Mouse (Mus musculus): ENCODE results near the gene Tbr1. TPM values are rescaled to one million over a fixed set of nuclear protein-coding genes. Genes with fewer than 3 reads are reported as not detected.

The Tbr1 gene
- polyA plus RNA-seq, 1 experiment from 2014 or later, result 0.19 TPM

- no peak for ATAC-seq (ENCODE audit: insufficient number of reproducible peaks, insufficient read depth, low FRiP score, low TSS enrichment, low read depth)
- Histone ChIP-seq H3K4me2 (peak overlapping the region; percentile 91), H3K27me3 (peaks cover 62% of the 10 kb centered on the region), H3K36me3 (no peaks in the 10 kb centered on the region), H3K9ac (replicated peaks) (peak overlapping the region; percentile 74; the same call in 1 of the 2 replicates), H3K4me3 (replicated peaks) (peak overlapping the region; percentile 55), H3K27ac (no peak overlapping the region), H3K9me3 (no peaks in the 10 kb centered on the region), H3K4me1 (replicated peaks) (peaks cover 7% of the 10 kb centered on the region; the same call in 1 of the 2 replicates)
- 1% methylated on average over 12 of the region's 12 CpGs for WGBS
Measured at GRCm38 (mm10) chr2:61812536-61812935, 9.8 kb downstream of the Tbr1 start.

GRCm38 (mm10) chr2:61813106-61813505 is 10.4 kb downstream of the Tbr1 start:
- no peaks in the 10 kb centered on the region for H3K9me3 ChIP-seq
- no peak overlapping the region for H3K27ac ChIP-seq
- ATAC-seq (ENCODE audit: insufficient number of reproducible peaks, insufficient read depth, low FRiP score, low TSS enrichment, low read depth), result no peak
- WGBS, result 6% methylated on average over 6 of the region's 6 CpGs
- H3K36me3 ChIP-seq, result no peaks in the 10 kb centered on the region
- H3K4me1 ChIP-seq (replicated peaks), result peaks cover 7% of the 10 kb centered on the region; the same call in 1 of the 2 replicates
- H3K9ac ChIP-seq (replicated peaks), result no peak overlapping the region
- no peak overlapping the region for H3K4me2 ChIP-seq
- no peak overlapping the region for H3K4me3 ChIP-seq (replicated peaks)
- peaks cover 61% of the 10 kb centered on the region for H3K27me3 ChIP-seq

- H3K27me3 ChIP-seq, result peaks cover 61% of the 10 kb centered on the region
- no peaks in the 10 kb centered on the region for H3K36me3 ChIP-seq
- ATAC-seq (ENCODE audit: insufficient number of reproducible peaks, insufficient read depth, low FRiP score, low TSS enrichment, low read depth), result no peak
- no peaks in the 10 kb centered on the region for H3K9me3 ChIP-seq
- 16% methylated on average over 1 of the region's 1 CpGs for WGBS
- H3K9ac ChIP-seq (replicated peaks), result no peak overlapping the region
- peaks cover 7% of the 10 kb centered on the region; the same call in 1 of the 2 replicates for H3K4me1 ChIP-seq (replicated peaks)
- no peak overlapping the region for H3K4me2 ChIP-seq
- H3K4me3 ChIP-seq (replicated peaks), result no peak overlapping the region
- H3K27ac ChIP-seq, result no peak overlapping the region
Measured at GRCm38 (mm10) chr2:61813521-61813920, 10.8 kb downstream of the Tbr1 start.

- Histone ChIP-seq H3K4me3 (replicated peaks) (peak overlapping the region; percentile 43), H3K9ac (replicated peaks) (peak overlapping the region; percentile 72), H3K36me3 (no peaks in the 10 kb centered on the region), H3K9me3 (no peaks in the 10 kb centered on the region), H3K27ac (peak overlapping the region; percentile 76; the same call in 1 of the 2 replicates), H3K4me1 (replicated peaks) (peaks cover 7% of the 10 kb centered on the region; the same call in 1 of the 2 replicates), H3K4me2 (peak overlapping the region; percentile 72), H3K27me3 (peaks cover 49% of the 10 kb centered on the region)
- ATAC-seq (ENCODE audit: insufficient number of reproducible peaks, insufficient read depth, low FRiP score, low TSS enrichment, low read depth), result peak; percentile 66
- WGBS, result 1% methylated on average over 39 of the region's 50 CpGs
Measured at GRCm38 (mm10) chr2:61814548-61815473, 12.1 kb downstream of the Tbr1 start.

- Histone ChIP-seq H3K4me3 (replicated peaks) (peak overlapping the region; percentile 43), H3K9me3 (no peaks in the 10 kb centered on the region), H3K4me1 (replicated peaks) (peaks cover 7% of the 10 kb centered on the region; the same call in 1 of the 2 replicates), H3K4me2 (peak overlapping the region; percentile 72), H3K36me3 (no peaks in the 10 kb centered on the region), H3K27ac (peak overlapping the region; percentile 76), H3K27me3 (peaks cover 40% of the 10 kb centered on the region), H3K9ac (replicated peaks) (peak overlapping the region; percentile 72)
- peak; percentile 67 for ATAC-seq (ENCODE audit: insufficient number of reproducible peaks, insufficient read depth, low FRiP score, low TSS enrichment, low read depth)
- 6% methylated on average over 65 of the region's 66 CpGs for WGBS
Measured at GRCm38 (mm10) chr2:61815583-61816313, 13.0 kb downstream of the Tbr1 start.

GRCm38 (mm10) chr2:61818197-61818596 is 15.5 kb downstream of the Tbr1 start:
- Histone ChIP-seq H3K4me1 (replicated peaks) (0 out of 2 replicates have a peak, but pooled peaks cover 3% of the 10 kb centered on the region), H3K36me3 (no peaks in the 10 kb centered on the region), H3K9me3 (no peaks in the 10 kb centered on the region), H3K27ac (no peak overlapping the region), H3K4me3 (replicated peaks) (no peak overlapping the region), H3K4me2 (no peak overlapping the region), H3K9ac (replicated peaks) (no peak overlapping the region), H3K27me3 (peaks cover 17% of the 10 kb centered on the region)
- WGBS, result 82% methylated on average over 1 of the region's 1 CpGs
- no peak for ATAC-seq (ENCODE audit: insufficient number of reproducible peaks, insufficient read depth, low FRiP score, low TSS enrichment, low read depth)

- 71% methylated on average over 4 of the region's 4 CpGs for WGBS
- Histone ChIP-seq H3K4me3 (replicated peaks) (no peak overlapping the region), H3K4me2 (no peak overlapping the region), H3K4me1 (replicated peaks) (0 out of 2 replicates have a peak, but pooled peaks cover 3% of the 10 kb centered on the region), H3K27me3 (peaks cover 10% of the 10 kb centered on the region), H3K9me3 (no peaks in the 10 kb centered on the region), H3K9ac (replicated peaks) (no peak overlapping the region), H3K36me3 (no peaks in the 10 kb centered on the region), H3K27ac (no peak overlapping the region)
- ATAC-seq (ENCODE audit: insufficient number of reproducible peaks, insufficient read depth, low FRiP score, low TSS enrichment, low read depth), result no peak
Measured at GRCm38 (mm10) chr2:61820203-61820602, 17.5 kb downstream of the Tbr1 start.

- Histone ChIP-seq H3K27ac (no peak overlapping the region), H3K27me3 (peaks cover 3% of the 10 kb centered on the region), H3K4me3 (replicated peaks) (no peak overlapping the region), H3K9ac (replicated peaks) (no peak overlapping the region), H3K4me1 (replicated peaks) (no peaks in the 10 kb centered on the region), H3K4me2 (no peak overlapping the region), H3K36me3 (no peaks in the 10 kb centered on the region), H3K9me3 (no peaks in the 10 kb centered on the region)
- no peak for ATAC-seq (ENCODE audit: insufficient number of reproducible peaks, insufficient read depth, low FRiP score, low TSS enrichment, low read depth)
- 83% methylated on average over 1 of the region's 1 CpGs for WGBS
Measured at GRCm38 (mm10) chr2:61823426-61824140, 20.9 kb downstream of the Tbr1 start.

- no peak for ATAC-seq (ENCODE audit: insufficient number of reproducible peaks, insufficient read depth, low FRiP score, low TSS enrichment, low read depth)
- no peak overlapping the region for H3K27ac ChIP-seq
- H3K4me1 ChIP-seq (replicated peaks), result no peaks in the 10 kb centered on the region
- no peak overlapping the region for H3K9ac ChIP-seq (replicated peaks)
- no peak overlapping the region for H3K4me2 ChIP-seq
- no peaks in the 10 kb centered on the region for H3K36me3 ChIP-seq
- 77% methylated on average over 2 of the region's 2 CpGs for WGBS
- H3K9me3 ChIP-seq, result no peaks in the 10 kb centered on the region
- H3K27me3 ChIP-seq, result no peaks in the 10 kb centered on the region
- H3K4me3 ChIP-seq (replicated peaks), result no peak overlapping the region
Measured at GRCm38 (mm10) chr2:61837243-61837806, 34.6 kb downstream of the Tbr1 start.
